Mouse (Mus musculus) CH12.LX (cell line): ENCODE data around the gene Asz1. TPM values are rescaled to one million over a fixed set of nuclear protein-coding genes. Genes with fewer than 3 reads are reported as not detected.

Experiments used
- DNase-seq: peaks from one replicate; pipeline ENCODE4 v3.0.0-alpha.2; 2013; ENCODE audit errors: extremely low read depth
- H3K27ac ChIP-seq: 2 replicates; pipeline ENCODE4 v1.5.1; 2012; ENCODE audit warnings: low read depth, mild to moderate bottlenecking, control low read depth, moderate library complexity; ENCODE audit not compliant: insufficient read depth
- H3K27me3 ChIP-seq: replicated peaks from 2 replicates; pipeline ENCODE3; 2012; ENCODE audit warnings: inconsistent platforms
- H3K36me3 ChIP-seq, 2 experiments: replicated peaks in 1 of 2; 2 replicates each; pipeline versions ENCODE3 to v1.6.1; 2012; ENCODE audit warnings: inconsistent platforms in 1 of 2, low read length in 1 of 2, mild to moderate bottlenecking in 1 of 2, mixed read lengths in 1 of 2, moderate library complexity in 1 of 2; ENCODE audit not compliant: control insufficient read depth in 1 of 2, insufficient read depth in 1 of 2
- H3K4me1 ChIP-seq, 2 experiments: 2 replicates each; pipeline ENCODE4 v1.6.1; 2012; ENCODE audit warnings: inconsistent platforms in 1 of 2, moderate library complexity in 1 of 2; ENCODE audit not compliant: insufficient read depth in 2 of 2, control insufficient read depth in 1 of 2
- H3K4me2 ChIP-seq: 2 replicates; pipeline ENCODE4 v1.6.1; 2012; ENCODE audit warnings: low read depth, mild to moderate bottlenecking, control low read depth; ENCODE audit not compliant: poor library complexity, insufficient read depth, severe bottlenecking
- H3K4me3 ChIP-seq, 3 experiments: fragments of 150-350 bp in 1 of 3; sonication (generic) in 1 of 3; replicated peaks in 1 of 3; 2 replicates each; pipeline versions ENCODE3 to v1.5.1; 2011 to 2012; ENCODE audit warnings: low read depth in 2 of 3, low read length in 2 of 3, mild to moderate bottlenecking in 2 of 3, moderate library complexity in 2 of 3, control low read depth in 1 of 3, improper control_type of control experiment in 1 of 3, inconsistent platforms in 1 of 3, mixed read lengths in 1 of 3; ENCODE audit not compliant: poor library complexity in 1 of 3
- H3K79me2 ChIP-seq: replicated peaks from 2 replicates; pipeline ENCODE4 v1.6.1; 2012; ENCODE audit warnings: mild to moderate bottlenecking, moderate library complexity; ENCODE audit not compliant: control insufficient read depth, poor library complexity, insufficient read depth, severe bottlenecking; ENCODE audit errors: extremely low read depth
- H3K9ac ChIP-seq: 2 replicates; pipeline ENCODE4 v1.6.1; 2012; ENCODE audit warnings: low read depth, mild to moderate bottlenecking, control low read depth, moderate library complexity; ENCODE audit not compliant: insufficient read depth
- H3K9me3 ChIP-seq: replicated peaks from 2 replicates; pipeline ENCODE3; 2012; ENCODE audit warnings: low read length, inconsistent platforms, mixed read lengths
- BHLHE40 ChIP-seq: IDR thresholded peaks from 2 replicates; pipeline ENCODE4 v1.6.1; 2011; ENCODE audit warnings: mild to moderate bottlenecking, low read depth, low read length, improper control_type of control experiment
- CHD1 ChIP-seq: IDR thresholded peaks from 2 replicates; pipeline ENCODE4 v1.6.1; 2012; ENCODE audit warnings: low read depth, low read length, improper control_type of control experiment, inconsistent platforms
- CTCF ChIP-seq, 2 experiments: IDR thresholded peaks in 1 of 2; conservative IDR thresholded peaks in 1 of 2; 2 replicates each; pipeline ENCODE4 v1.5.1; 2011 to 2012; ENCODE audit warnings: low read depth in 2 of 2, low read length in 2 of 2, improper control_type of control experiment in 1 of 2, inconsistent platforms in 1 of 2, mild to moderate bottlenecking in 1 of 2, moderate library complexity in 1 of 2
- E2F4 ChIP-seq: IDR thresholded peaks from 2 replicates; pipeline ENCODE4 v1.6.1; 2011; ENCODE audit warnings: low read depth, low read length, improper control_type of control experiment; ENCODE audit not compliant: insufficient replicate concordance
- EP300 ChIP-seq: IDR thresholded peaks from 2 replicates; pipeline ENCODE4 v1.6.1; 2011; ENCODE audit warnings: low read length, improper control_type of control experiment
- ETS1 ChIP-seq: conservative IDR thresholded peaks from 2 replicates; pipeline ENCODE4 v1.6.1; 2012; ENCODE audit warnings: low read depth, mild to moderate bottlenecking, inconsistent platforms, low read length, improper control_type of control experiment, moderate library complexity
- GABPA ChIP-seq: IDR thresholded peaks from 2 replicates; pipeline ENCODE4 v1.6.1; 2012; ENCODE audit warnings: low read depth, low read length, improper control_type of control experiment, inconsistent platforms; ENCODE audit not compliant: insufficient replicate concordance
- HCFC1 ChIP-seq: IDR thresholded peaks from 2 replicates; pipeline ENCODE4 v1.6.1; 2012; ENCODE audit warnings: low read depth, mild to moderate bottlenecking, inconsistent platforms, low read length, improper control_type of control experiment
- IRF4 ChIP-seq: IDR thresholded peaks from 2 replicates; pipeline ENCODE4 v1.6.1; 2014; ENCODE audit warnings: low read depth, mild to moderate bottlenecking, inconsistent platforms, low read length, improper control_type of control experiment
- MAFK ChIP-seq: IDR thresholded peaks from 2 replicates; pipeline ENCODE4 v1.6.1; 2011; ENCODE audit warnings: low read length, improper control_type of control experiment; ENCODE audit not compliant: insufficient replicate concordance
- MAZ ChIP-seq: IDR thresholded peaks from 2 replicates; pipeline ENCODE4 v1.6.1; 2012; ENCODE audit warnings: low read depth, mild to moderate bottlenecking, inconsistent platforms, low read length, improper control_type of control experiment, moderate library complexity
- MEF2A ChIP-seq: IDR thresholded peaks from 2 replicates; pipeline ENCODE4 v1.6.1; 2014; ENCODE audit warnings: low read depth, mild to moderate bottlenecking, inconsistent platforms, low read length, improper control_type of control experiment, borderline replicate concordance
- POLR2A ChIP-seq: IDR thresholded peaks from 2 replicates; pipeline ENCODE4 v1.6.1; 2011; ENCODE audit warnings: low read depth, mild to moderate bottlenecking, improper control_type of control experiment, low read length
- SIN3A ChIP-seq: IDR thresholded peaks from 2 replicates; pipeline ENCODE4 v1.6.1; 2012; ENCODE audit warnings: low read length, improper control_type of control experiment, inconsistent platforms
- SMC3 ChIP-seq: IDR thresholded peaks from 2 replicates; pipeline ENCODE4 v1.6.1; 2011; ENCODE audit warnings: low read depth, low read length, improper control_type of control experiment
- TBP ChIP-seq: conservative IDR thresholded peaks from 2 replicates; pipeline ENCODE4 v1.6.1; 2011; ENCODE audit warnings: low read depth, low read length, improper control_type of control experiment
- ZC3H11A ChIP-seq: IDR thresholded peaks from 2 replicates; pipeline ENCODE4 v1.6.1; 2012; ENCODE audit warnings: low read depth, mild to moderate bottlenecking, inconsistent platforms, low read length, improper control_type of control experiment
- ZKSCAN1 ChIP-seq: IDR thresholded peaks from 2 replicates; pipeline ENCODE4 v1.6.1; 2012; ENCODE audit warnings: low read depth, inconsistent platforms, low read length, improper control_type of control experiment, borderline replicate concordance
- ZMIZ1 ChIP-seq: IDR thresholded peaks from 2 replicates; pipeline ENCODE4 v1.6.1; 2012; ENCODE audit warnings: low read depth, mild to moderate bottlenecking, inconsistent platforms, low read length, improper control_type of control experiment
- ZNF384 ChIP-seq: IDR thresholded peaks from 2 replicates; pipeline ENCODE4 v1.6.1; 2012; ENCODE audit warnings: low read depth, low read length, improper control_type of control experiment, inconsistent platforms
- dilution Hi-C: fragments of 300-500 bp; cut with MboI; formaldehyde crosslinking; loops from 2 replicates; pipeline ENCODE4 v1.14.3; 2020; ENCODE audit warnings: low sequenced_read_pairs; ENCODE audit not compliant: extremely low pct_unique_long_range_greater_than_20kb, extremely low pct_ligation_motif_present
- in situ Hi-C: fragments of 300-500 bp; cut with MboI; formaldehyde crosslinking; loops from 3 replicates; pipeline ENCODE4 v1.14.3; 2019; ENCODE audit warnings: low sequenced_read_pairs, low pct_ligation_motif_present, low pct_unique_long_range_greater_than_20kb, mixed read lengths
- polyA plus RNA-seq: library from polyadenylated mRNA; unstranded; fragments of >175 nt; gene quantifications from 2 replicates; pipeline ENCODE4 v1.2.1, GENCODE M21; 2012; ENCODE audit warnings: low read depth; ENCODE audit not compliant: insufficient read length
- total RNA-seq, 2 experiments: library from RNA; depleted of rRNA; stranded (reverse); fragments of 300-350 nt in 1 of 2; fragments of >200 nt in 1 of 2; gene quantifications; 2 replicates each; pipeline ENCODE4 v1.2.3; 2012 to 2014

The Asz1 gene
- total and polyA plus RNA-seq, 3 experiments, result not detected

DNA sequence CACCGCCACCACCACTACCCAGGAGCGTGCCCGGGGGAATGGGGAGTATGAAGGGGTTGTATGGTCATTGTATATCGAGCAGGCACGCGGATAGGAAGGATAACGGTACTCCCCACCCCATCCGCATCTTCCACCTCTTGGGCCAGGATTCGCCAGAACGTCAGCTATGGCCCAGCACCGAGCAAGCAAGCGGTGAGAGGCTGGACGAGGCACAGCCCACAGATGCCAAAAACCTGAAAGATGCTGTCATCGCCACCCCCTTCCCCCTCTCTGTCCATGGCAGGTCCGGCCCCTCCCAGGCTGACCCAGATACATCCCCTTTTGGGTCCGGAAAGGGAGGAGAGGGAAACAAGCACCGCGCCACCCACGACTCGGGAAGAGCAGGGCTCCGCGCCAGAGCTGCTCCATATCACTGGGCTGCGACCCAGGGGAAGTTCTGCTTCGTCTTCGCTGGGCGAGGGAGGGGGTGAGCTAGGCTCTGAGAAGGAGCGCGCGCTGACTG is 77.3 kb downstream of the Asz1 start:
- no peaks in the 10 kb centered on the region for H3K9me3 ChIP-seq
- H3K27ac ChIP-seq, result no peak overlapping the region
- TF ChIP-seq SIN3A, result no peak
- no peak for TF ChIP-seq E2F4
- TF ChIP-seq ZNF384, result no peak
- TF ChIP-seq HCFC1, result no peak
- no peak for TF ChIP-seq ETS1
- no peak for TF ChIP-seq ZC3H11A
- no peak for TF ChIP-seq TBP
- TF ChIP-seq SMC3, result no peak
- TF ChIP-seq POLR2A, result no peak
- TF ChIP-seq ZKSCAN1, result no peak
- no peaks in the 10 kb centered on the region for H3K27me3 ChIP-seq
- no peaks in the 10 kb centered on the region for H3K36me3 ChIP-seq
- in situ Hi-C loops (no loop called here), dilution Hi-C loops (no loop called here)
- peaks cover 0 to 2% of the 10 kb centered on the region in 2 experiments; a peak in 1 of 4 replicates for H3K4me1 ChIP-seq
- DNase-seq, result no peak
- 0 out of 2 replicates have a peak overlapping the region, but pooled peaks have one; percentile 8 for H3K4me2 ChIP-seq
- no peaks in the 10 kb centered on the region for H3K79me2 ChIP-seq
- H3K4me3 ChIP-seq, result no peak overlapping the region
- no peak overlapping the region for H3K9ac ChIP-seq

DNA sequence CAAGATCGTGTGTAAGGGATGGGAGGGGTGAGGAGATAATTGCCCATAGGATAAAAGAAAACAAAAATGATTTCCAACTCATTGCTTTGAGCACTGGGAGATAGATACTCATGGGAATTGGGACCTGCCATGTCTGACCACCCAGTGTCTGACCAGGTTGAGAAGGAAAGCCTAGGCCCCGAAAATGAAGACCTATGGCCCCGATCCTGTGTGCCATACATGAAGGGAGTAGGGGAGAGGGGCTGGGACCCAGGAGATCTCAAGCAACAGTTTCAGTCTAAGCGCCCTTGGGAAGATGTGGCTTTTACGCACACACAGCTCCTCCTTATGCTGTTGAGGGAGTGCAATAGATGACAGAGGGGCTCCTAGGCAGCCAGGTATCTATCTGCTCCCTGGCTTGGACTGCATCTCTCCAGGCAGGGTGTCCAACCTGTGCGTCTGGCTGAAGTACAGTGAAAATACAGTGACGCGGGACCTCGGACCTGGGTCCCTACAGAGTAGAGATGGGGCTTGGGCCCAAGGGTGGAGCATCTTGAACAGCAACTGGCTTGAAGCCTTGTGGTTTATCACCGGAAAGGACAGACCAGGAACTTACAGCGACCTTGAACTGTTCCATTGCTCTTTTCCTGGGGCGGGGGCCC is 77.9 kb downstream of the Asz1 start:
- no peak overlapping the region for H3K4me3 ChIP-seq
- TF ChIP-seq ZMIZ1, result no peak
- TF ChIP-seq ZKSCAN1, result no peak
- no peak for TF ChIP-seq IRF4
- no peak for TF ChIP-seq MAFK
- TF ChIP-seq HCFC1, result no peak
- TF ChIP-seq CTCF (conservative IDR thresholded peaks at IDR 0.05 in 1 of 2, IDR thresholded peaks at IDR 0.05 in 1 of 2; ENCODE audit: low read depth in 2 of 2, low read length in 2 of 2), result no peak
- no peak for TF ChIP-seq SMC3
- no peak for TF ChIP-seq CHD1
- TF ChIP-seq MAZ, result no peak
- no peak for TF ChIP-seq BHLHE40
- TF ChIP-seq MEF2A, result no peak
- TF ChIP-seq GABPA, result no peak
- TF ChIP-seq SIN3A, result no peak
- TF ChIP-seq E2F4, result no peak
- no peak for TF ChIP-seq EP300
- TF ChIP-seq POLR2A, result no peak

More for the DNA sequence above, 77.9 kb downstream of the Asz1 start:
- dilution Hi-C loops (no loop called here), in situ Hi-C loops (no loop called here)
- Histone ChIP-seq H3K27me3 (no peaks in the 10 kb centered on the region), H3K79me2 (no peaks in the 10 kb centered on the region), H3K4me1 (peaks cover 0 to 2% of the 10 kb centered on the region in 2 experiments; a peak in 1 of 4 replicates), H3K4me2 (no peak overlapping the region), H3K36me3 (no peaks in the 10 kb centered on the region), H3K9me3 (no peaks in the 10 kb centered on the region), H3K9ac (no peak overlapping the region), H3K27ac (no peak overlapping the region)
- no peak for DNase-seq
